Mouse (Mus musculus) neural tube, embryonic 11.5 days (tissue): ENCODE measurements around the gene Trim28. TPM values are rescaled to one million over a fixed set of nuclear protein-coding genes. Genes with fewer than 3 reads are reported as not detected.

ENCODE experiments used
- ATAC-seq: fragments of 200-750 bp; cut with Nextera tagmentation; 2 replicates; pipeline ENCODE4 v1.8.0; 2017; ENCODE audit warnings: moderate number of reproducible peaks, mild to moderate bottlenecking, moderate TSS enrichment, moderate library complexity; ENCODE audit not compliant: insufficient read depth, low FRiP score, low TSS enrichment
- DNase-seq: peaks from one replicate; pipeline ENCODE4 v3.0.0-alpha.2; 2015; ENCODE audit warnings: low spot score
- H3K27ac ChIP-seq: fragments of 300-500 bp; sonication (generic); 2 replicates; pipeline ENCODE4 v1.5.1; 2014; ENCODE audit warnings: low read depth, mild to moderate bottlenecking, low read length
- H3K27me3 ChIP-seq: fragments of 300-500 bp; sonication (generic); 2 replicates; pipeline ENCODE4 v1.6.1; 2014; ENCODE audit warnings: mild to moderate bottlenecking, low read length, mixed read lengths; ENCODE audit not compliant: control insufficient read depth, insufficient read depth
- H3K36me3 ChIP-seq: fragments of 300-500 bp; sonication (generic); 2 replicates; pipeline ENCODE4 v1.6.1; 2014; ENCODE audit warnings: mild to moderate bottlenecking, low read length, moderate library complexity, mixed read lengths; ENCODE audit not compliant: control insufficient read depth, insufficient read depth
- H3K4me1 ChIP-seq: fragments of 300-500 bp; sonication (generic); 2 replicates; pipeline ENCODE4 v1.6.1; 2014; ENCODE audit warnings: low read length, mixed read lengths; ENCODE audit not compliant: control insufficient read depth, insufficient read depth
- H3K4me2 ChIP-seq: fragments of 300-500 bp; sonication (generic); 2 replicates; pipeline ENCODE4 v1.6.1; 2014; ENCODE audit warnings: low read depth, mild to moderate bottlenecking, moderate library complexity
- H3K4me3 ChIP-seq: fragments of 300-500 bp; sonication (generic); 2 replicates; pipeline ENCODE4 v1.5.1; 2014; ENCODE audit warnings: low read depth, low read length
- H3K9ac ChIP-seq: fragments of 300-500 bp; sonication (generic); 2 replicates; pipeline ENCODE4 v1.6.1; 2014; ENCODE audit warnings: mild to moderate bottlenecking, low read length
- H3K9me3 ChIP-seq: fragments of 300-500 bp; sonication (generic); 2 replicates; pipeline ENCODE4 v1.6.1; 2016; ENCODE audit warnings: low read length; ENCODE audit not compliant: control insufficient read depth
- WGBS: fragments of 180-500 bp; shearing (Covaris S2); extraction: QIAGEN DNeasy Blood & Tissue Kit; methylation state at CpG from one replicate; pipeline ENCODE4 v1.1.7; 2014; 5-methylcytosine and 5-hydroxymethylcytosine counted together
- polyA plus RNA-seq: library from polyadenylated mRNA; unstranded; fragments of >200 nt; fragmentation: Nextera tagmentation; extraction: Ambion mirVana; gene quantifications from 2 replicates; pipeline ENCODE4 v1.2.1, GENCODE M21; 2014

Gene Trim28
- 512 and 523 TPM in 2 replicates for polyA plus RNA-seq

- Histone ChIP-seq H3K9me3 (no peaks in the 10 kb centered on the region), H3K9ac (no peak within 1 kb of the TSS), H3K4me1 (no peaks in the 10 kb centered on the region), H3K4me2 (no peak within 1 kb of the TSS), H3K27ac (no peak within 1 kb of the TSS), H3K27me3 (no peaks in the 10 kb centered on the region), H3K36me3 (no peaks in the 10 kb centered on the region), H3K4me3 (no peak within 1 kb of the TSS)
- 85% methylated on average over 3 of the region's 3 CpGs for WGBS
- DNase-seq, result no peak
- no peak for ATAC-seq
These were observed at the start of gene Trim28 for GRCm38 (mm10) chr7:12998851-12999250. Trim28 (plus strand) TSS chr7:12999114.

DNA sequence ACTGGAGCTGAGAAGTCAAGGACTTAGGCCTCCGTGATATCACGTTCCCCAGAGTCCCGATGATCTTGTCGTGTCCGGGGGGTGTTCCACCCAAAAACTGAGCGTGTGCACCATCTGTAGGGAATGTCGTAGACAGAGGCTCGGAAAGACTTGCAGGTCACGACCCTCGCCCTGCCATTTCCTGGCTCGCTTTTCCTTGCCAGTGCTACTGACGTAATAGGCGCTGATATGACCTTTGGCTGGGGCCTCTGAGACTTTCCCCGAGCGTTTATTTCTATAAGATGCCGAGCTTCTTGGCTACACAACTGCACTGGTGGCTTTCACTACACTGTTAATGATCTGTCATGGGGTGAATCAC is 49.1 kb upstream of the Trim28 start:
- Histone ChIP-seq H3K27ac (peak overlapping the region; percentile 81), H3K4me3 (peak overlapping the region; percentile 41), H3K9me3 (no peaks in the 10 kb centered on the region), H3K27me3 (no peaks in the 10 kb centered on the region), H3K4me2 (peak overlapping the region; percentile 77), H3K4me1 (no peaks in the 10 kb centered on the region), H3K9ac (peak overlapping the region; percentile 61), H3K36me3 (no peaks in the 10 kb centered on the region)
- ATAC-seq, result no peak; the same call in 1 of the 2 replicates
- no peak for DNase-seq
- 7% methylated on average over 16 of the region's 16 CpGs for WGBS

DNA sequence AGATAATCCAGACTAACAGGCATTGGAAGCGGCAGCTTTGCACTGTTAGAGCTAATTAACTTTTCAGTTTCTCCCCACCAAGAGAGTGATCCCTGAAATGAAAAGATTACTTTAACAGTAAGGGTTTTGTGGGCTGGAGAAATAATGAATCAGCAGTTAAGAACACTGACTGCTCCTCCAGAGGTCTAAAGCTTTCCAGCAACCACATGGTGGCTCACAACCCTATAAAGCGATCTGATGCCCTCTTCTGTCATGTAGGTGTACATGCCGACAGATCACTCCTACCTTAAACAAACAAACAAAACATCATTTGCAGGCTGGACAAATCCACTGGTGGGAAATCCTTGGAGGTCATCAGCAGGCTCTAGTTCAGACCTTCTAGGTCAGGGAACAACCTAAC is 44.0 kb upstream of the Trim28 start:
- no peaks in the 10 kb centered on the region for H3K36me3 ChIP-seq
- no peak for DNase-seq
- WGBS, result 64% methylated on average over 3 of the region's 3 CpGs
- H3K27me3 ChIP-seq, result no peaks in the 10 kb centered on the region
- H3K27ac ChIP-seq, result no peak overlapping the region
- H3K4me1 ChIP-seq, result no peaks in the 10 kb centered on the region
- no peak overlapping the region for H3K4me2 ChIP-seq
- ATAC-seq, result no peak
- no peaks in the 10 kb centered on the region for H3K9me3 ChIP-seq
- no peak overlapping the region for H3K4me3 ChIP-seq
- H3K9ac ChIP-seq, result no peak overlapping the region

- Histone ChIP-seq H3K27ac (no peak overlapping the region), H3K9me3 (no peaks in the 10 kb centered on the region), H3K9ac (no peak overlapping the region), H3K27me3 (no peaks in the 10 kb centered on the region), H3K4me3 (no peak overlapping the region), H3K4me2 (no peak overlapping the region), H3K36me3 (no peaks in the 10 kb centered on the region), H3K4me1 (0 out of 2 replicates have a peak, but pooled peaks cover 5% of the 10 kb centered on the region)
- DNase-seq (no peak), ATAC-seq (no peak)
- WGBS, result 80% methylated on average over 5 of the region's 5 CpGs
These were observed 41.4 kb upstream of the Trim28 start for GRCm38 (mm10) chr7:12957511-12957910.

DNA sequence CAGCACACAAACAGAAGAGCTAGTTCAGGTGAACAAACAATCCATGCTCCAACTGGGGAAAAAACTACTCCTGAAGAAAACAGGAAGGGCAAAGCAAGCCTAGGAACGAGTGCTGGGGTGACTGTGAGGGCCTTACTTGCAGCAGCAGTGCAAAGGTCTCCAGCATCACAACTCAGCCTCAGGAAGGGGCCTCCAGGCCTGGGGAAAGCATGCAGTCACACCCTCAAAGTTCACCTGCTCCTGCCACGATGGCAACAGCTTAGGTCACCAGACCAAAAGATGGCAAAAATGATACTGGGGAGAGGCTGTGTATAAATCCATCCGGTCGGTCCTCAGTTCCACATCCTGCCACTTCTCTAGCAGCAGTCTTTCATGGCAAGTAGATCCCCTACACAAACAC is 40.0 kb upstream of the Trim28 start:
- Histone ChIP-seq H3K9me3 (no peaks in the 10 kb centered on the region), H3K36me3 (no peaks in the 10 kb centered on the region), H3K4me3 (no peak overlapping the region), H3K9ac (no peak overlapping the region), H3K27ac (no peak overlapping the region), H3K4me1 (0 out of 2 replicates have a peak, but pooled peaks cover 5% of the 10 kb centered on the region), H3K4me2 (no peak overlapping the region), H3K27me3 (no peaks in the 10 kb centered on the region)
- 80% methylated on average over 4 of the region's 4 CpGs for WGBS
- ATAC-seq (no peak), DNase-seq (no peak)

GRCm38 (mm10) chr7:12959718-12960117 is 39.2 kb upstream of the Trim28 start:
- Histone ChIP-seq H3K36me3 (no peaks in the 10 kb centered on the region), H3K27ac (no peak overlapping the region), H3K4me2 (no peak overlapping the region), H3K9ac (no peak overlapping the region), H3K4me1 (0 out of 2 replicates have a peak, but pooled peaks cover 5% of the 10 kb centered on the region), H3K27me3 (no peaks in the 10 kb centered on the region), H3K9me3 (no peaks in the 10 kb centered on the region), H3K4me3 (no peak overlapping the region)
- DNase-seq (no peak), ATAC-seq (no peak)
- 19% methylated on average over 4 of the region's 4 CpGs for WGBS

DNA sequence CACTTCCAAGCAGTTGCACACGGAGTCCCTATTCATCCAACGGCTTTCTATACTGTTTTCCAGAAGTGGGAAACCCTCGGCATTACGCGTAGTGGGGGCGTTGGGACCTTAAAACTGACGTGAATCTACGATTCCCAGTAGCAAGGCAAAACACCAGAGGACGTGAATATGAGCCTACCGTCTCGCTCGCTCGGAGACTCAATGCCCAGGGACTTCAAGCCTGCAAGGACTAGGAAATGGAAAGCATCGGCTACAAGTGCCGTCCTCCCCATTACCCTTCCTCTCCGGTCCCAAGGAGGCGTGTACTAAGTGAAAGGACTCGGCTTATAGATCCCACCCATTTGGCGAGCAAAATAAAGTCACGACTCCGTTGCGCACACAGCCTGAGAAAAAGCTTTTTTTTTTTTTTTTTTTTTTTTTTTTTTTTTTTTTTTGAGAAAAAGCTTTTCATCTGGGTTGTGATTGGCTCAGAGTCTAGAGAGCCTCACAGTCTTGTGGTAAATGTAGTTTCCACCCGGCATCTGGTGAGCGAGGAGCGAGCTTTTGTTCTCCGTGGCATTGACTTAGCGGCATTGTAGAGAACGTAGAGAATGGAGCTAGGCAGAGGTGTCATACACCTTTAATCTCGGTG is 37.3 kb upstream of the Trim28 start:
- no peaks in the 10 kb centered on the region for H3K36me3 ChIP-seq
- H3K9ac ChIP-seq, result peak overlapping the region; percentile 61
- no peaks in the 10 kb centered on the region for H3K27me3 ChIP-seq
- peak overlapping the region; percentile 42; the same call in 1 of the 2 replicates for H3K27ac ChIP-seq
- peak; percentile 76 for DNase-seq
- WGBS, result 4% methylated on average over 29 of the region's 29 CpGs
- peak overlapping the region; percentile 47 for H3K4me3 ChIP-seq
- peaks cover 12% of the 10 kb centered on the region for H3K4me1 ChIP-seq
- peak; percentile 77 for ATAC-seq
- no peaks in the 10 kb centered on the region for H3K9me3 ChIP-seq
- peak overlapping the region; percentile 66 for H3K4me2 ChIP-seq

GRCm38 (mm10) chr7:12965678-12966091 is 33.2 kb upstream of the Trim28 start, which contains the start of gene Zfp324:
Zfp324 (plus strand) TSS chr7:12965838.
- under 1% methylated on average over 23 of the region's 23 CpGs for WGBS
- peak within 1 kb of the TSS; percentile 70 for H3K4me3 ChIP-seq
- peaks cover 1% of the 10 kb centered on the region for H3K36me3 ChIP-seq
- peaks cover 19% of the 10 kb centered on the region for H3K4me1 ChIP-seq
- ATAC-seq (peak; percentile 94), DNase-seq (peak; percentile 85)
- H3K9ac ChIP-seq, result peak within 1 kb of the TSS; percentile 79
- H3K4me2 ChIP-seq, result peak within 1 kb of the TSS; percentile 96
- no peaks in the 10 kb centered on the region for H3K27me3 ChIP-seq
- peak within 1 kb of the TSS; percentile 69 for H3K27ac ChIP-seq
- no peaks in the 10 kb centered on the region for H3K9me3 ChIP-seq
